ENCODE assay signal across 22 mouse cellular contexts in genomic region chr8:105285514-105285913, GRCm38 (mm10). TPM values are rescaled to one million over a fixed set of nuclear protein-coding genes. Genes with fewer than 3 reads are reported as not detected.
DNase-seq lines count a peak whose midpoint lies in the region; ATAC-seq and TF ChIP-seq lines count a peak whose summit lies in the region.
"Had no signal": no experiment of that assay in that cellular context is flagged by ENCODE, and none has a peak within 500 bp of the region (broad histone marks: within the 10 kb centered on the region; RNA-seq: fewer than 3 reads in every experiment).

No protein-coding gene starts in this region.

- no peak for TF ChIP-seq CTCF in gastrocnemius, adult 2 months (IDR thresholded peaks at IDR 0.05)
- no peak for TF ChIP-seq CTCF in E14TG2a.4 (conservative IDR thresholded peaks at IDR 0.05; ENCODE audit: low read length)

- peaks cover 6% of the 10 kb centered on the region; the same call in 1 of the 2 replicates for H3K27me3 ChIP-seq in kidney, embryonic 14.5 days (ENCODE audit: control insufficient read depth, insufficient read depth, low read length)
- H3K27me3 ChIP-seq in E14TG2a.4 (ENCODE audit: insufficient read depth, low read length): peaks cover 53% of the 10 kb centered on the region
- peaks cover 3% of the 10 kb centered on the region; the same call in 1 of the 2 replicates for H3K27me3 ChIP-seq in midbrain, embryonic 14.5 days (ENCODE audit: control insufficient read depth, insufficient read depth, low read length)
- H3K27me3 ChIP-seq: forebrain, embryonic 15.5 days had no signal

- no peak overlapping the region for H3K4me2 ChIP-seq in kidney, embryonic 14.5 days (replicated peaks; ENCODE audit: low read depth, low read length)
- peak overlapping the region; percentile 17; the same call in 1 of the 2 replicates for H3K4me2 ChIP-seq in midbrain, embryonic 14.5 days (ENCODE audit: low read length)
- H3K4me2 ChIP-seq: heart, embryonic 12.5 days had no signal

- no peak overlapping the region for H3K4me3 ChIP-seq in gastrocnemius, adult 2 months
- no peak overlapping the region for H3K4me3 ChIP-seq in kidney, embryonic 14.5 days (ENCODE audit: low read length)
- H3K4me3 ChIP-seq in E14TG2a.4 (replicated peaks; ENCODE audit: low read length): 0 out of 2 replicates have a peak overlapping the region, but pooled peaks have one; percentile 20
- no peak overlapping the region for H3K4me3 ChIP-seq in midbrain, embryonic 14.5 days (replicated peaks; ENCODE audit: low read depth, low read length)
- H3K4me3 ChIP-seq: forebrain, embryonic 15.5 days; heart, embryonic 12.5 days had no signal

- 0 out of 2 replicates have a peak overlapping the region, but pooled peaks have one; percentile 7 for H3K9ac ChIP-seq in kidney, embryonic 14.5 days (ENCODE audit: low read depth, low read length)
- H3K9ac ChIP-seq in midbrain, embryonic 14.5 days (replicated peaks; ENCODE audit: low read length): no peak overlapping the region
- H3K9ac ChIP-seq: forebrain, embryonic 15.5 days; heart, embryonic 12.5 days had no signal

- peaks cover 19% of the 10 kb centered on the region for H3K4me1 ChIP-seq in kidney, embryonic 14.5 days (ENCODE audit: control insufficient read depth, insufficient read depth, low read length)
- H3K4me1 ChIP-seq in E14TG2a.4 (replicated peaks; ENCODE audit: low read depth, low read length): peaks cover 67% of the 10 kb centered on the region
- H3K4me1 ChIP-seq in midbrain, embryonic 14.5 days (ENCODE audit: control insufficient read depth, insufficient read depth, low read length): peaks cover 39% of the 10 kb centered on the region

- H3K27ac ChIP-seq in gastrocnemius, adult 2 months: no peak overlapping the region
- no peak overlapping the region for H3K27ac ChIP-seq in kidney, embryonic 14.5 days (ENCODE audit: low read depth, low read length)
- H3K27ac ChIP-seq in midbrain, embryonic 14.5 days (replicated peaks; ENCODE audit: low read depth, low read length): no peak overlapping the region
- H3K27ac ChIP-seq: forebrain, embryonic 15.5 days; kidney, postnatal 0 days had no signal

- H3K36me3 ChIP-seq in kidney, embryonic 14.5 days (ENCODE audit: control insufficient read depth, insufficient read depth, low read length): peaks cover 5% of the 10 kb centered on the region; the same call in 1 of the 2 replicates
- H3K36me3 ChIP-seq in E14TG2a.4 (ENCODE audit: insufficient read depth, low read length): peaks cover 31% of the 10 kb centered on the region
- H3K36me3 ChIP-seq in midbrain, embryonic 14.5 days (ENCODE audit: control insufficient read depth, insufficient read depth, low read length): peaks cover 44% of the 10 kb centered on the region

- WGBS in kidney, embryonic 14.5 days: 51% methylated on average over 12 of the region's 12 CpGs
- WGBS in midbrain, embryonic 14.5 days: 52% methylated on average over 12 of the region's 12 CpGs

- no peaks in the 10 kb centered on the region for H3K9me3 ChIP-seq in kidney, embryonic 14.5 days (ENCODE audit: control insufficient read depth, low read length)
- H3K9me3 ChIP-seq in E14TG2a.4 (ENCODE audit: low read length): no peaks in the 10 kb centered on the region
- H3K9me3 ChIP-seq in midbrain, embryonic 14.5 days (ENCODE audit: control insufficient read depth, low read length): no peaks in the 10 kb centered on the region
- H3K9me3 ChIP-seq: forebrain, embryonic 15.5 days; heart, embryonic 12.5 days had no signal

- intact Hi-C loops in gastrocnemius, adult 2 months (cut with DNase I): no loop called here
- intact Hi-C loops in gastrocnemius, postnatal 14 days (cut with DNase I; ENCODE audit: low total_unique reads): no loop called here

- DNase-seq in gastrocnemius, adult 2 months: peak; percentile 22
- no peak for DNase-seq in gastrocnemius, postnatal 14 days
- DNase-seq in kidney, postnatal 36 days: no peak
- no peak for DNase-seq in midbrain, embryonic 14.5 days
- DNase-seq in MN1 (ENCODE audit: low spot score): no peak
- no peak for DNase-seq in left cerebral cortex, adult 8-10 months (ENCODE audit: low spot score in 2 of 2)
- DNase-seq: adrenal gland, postnatal 10 days; gastrocnemius, postnatal 10 days; heart, adult 18-20 months; heart, postnatal 10 days; kidney, adult 18-20 months; right cerebral cortex, postnatal 25 days; spleen, adult 18-20 months; thymus, postnatal 25 days had no signal

- no peak for ATAC-seq in kidney, embryonic 14.5 days (ENCODE audit: low FRiP score, low TSS enrichment)
- no peak for ATAC-seq in midbrain, embryonic 14.5 days (ENCODE audit: low FRiP score, low TSS enrichment)
- ATAC-seq: forebrain, embryonic 15.5 days had no signal

RNA-seq across cellular contexts. Expression of gene 4931428F04Rik, which starts 4.2 kb away (rescaled TPM):
- total RNA-seq in gastrocnemius, adult 2 months (2021): under 1 TPM; 0.33 to 0.98 TPM
- total RNA-seq in gastrocnemius, postnatal 14 days (2021): 1 to 10 TPM in 1 of 2 experiments, under 1 TPM in 1; 0.84 to 1.3 TPM
- polyA plus RNA-seq in kidney, embryonic 14.5 days (2014; fragmentation: Nextera tagmentation; extraction: Ambion mirVana): 4.3 and 10.4 TPM in 2 replicates
- polyA plus RNA-seq in midbrain, embryonic 14.5 days (2014; fragmentation: Nextera tagmentation; extraction: Ambion mirVana): 65.7 and 98.8 TPM in 2 replicates
- total RNA-seq in left cerebral cortex, adult 8-10 months (2022): 10 to 100 TPM; 22.0 to 26.7 (median 24.2) TPM

RNA-seq across cellular contexts. Expression of gene Nol3, which starts 9.6 kb away (rescaled TPM):
- 10 to 100 TPM; 27.9 to 32.4 TPM for total RNA-seq in gastrocnemius, adult 2 months (2021)
- 10 to 100 TPM; 24.1 to 27.3 TPM for total RNA-seq in gastrocnemius, postnatal 14 days (2021)
- 0.85 and 1.1 TPM in 2 replicates for polyA plus RNA-seq in kidney, embryonic 14.5 days (2014; fragmentation: Nextera tagmentation; extraction: Ambion mirVana)
- 3.0 and 4.2 TPM in 2 replicates for polyA plus RNA-seq in midbrain, embryonic 14.5 days (2014; fragmentation: Nextera tagmentation; extraction: Ambion mirVana)
- total RNA-seq in left cerebral cortex, adult 8-10 months (2022): 10 to 100 TPM; 10.6 to 13.8 (median 13.1) TPM
- total RNA-seq: megakaryocyte-erythroid progenitor cell, adult 5-6 weeks; neutrophil, adult 5-6 weeks had no signal

RNA-seq across cellular contexts. Expression of gene Exoc3l, which starts 10.4 kb away (rescaled TPM):
- total RNA-seq in gastrocnemius, adult 2 months (2021): 1 to 10 TPM in 1 of 2 experiments, under 1 TPM in 1; 0.84 to 2.3 TPM
- total RNA-seq in gastrocnemius, postnatal 14 days (2021): 1 to 10 TPM; 3.4 to 3.7 TPM
- polyA plus RNA-seq in kidney, embryonic 14.5 days (2014; fragmentation: Nextera tagmentation; extraction: Ambion mirVana): 13.1 and 17.8 TPM in 2 replicates
- 8.6 and 13.1 TPM in 2 replicates for polyA plus RNA-seq in midbrain, embryonic 14.5 days (2014; fragmentation: Nextera tagmentation; extraction: Ambion mirVana)
- total RNA-seq in left cerebral cortex, adult 8-10 months (2022): 1 to 10 TPM; 1.4 to 2.2 (median 1.8) TPM

RNA-seq across cellular contexts. Expression of gene E2f4, which starts 11.9 kb away (rescaled TPM):
- 10 to 100 TPM; 26.8 to 29.7 TPM for total RNA-seq in gastrocnemius, adult 2 months (2021)
- 10 to 100 TPM; 15.4 to 17.2 TPM for total RNA-seq in gastrocnemius, postnatal 14 days (2021)
- 103 and 117 TPM in 2 replicates for polyA plus RNA-seq in kidney, embryonic 14.5 days (2014; fragmentation: Nextera tagmentation; extraction: Ambion mirVana)
- 43.9 and 51.7 TPM in 2 replicates for polyA plus RNA-seq in midbrain, embryonic 14.5 days (2014; fragmentation: Nextera tagmentation; extraction: Ambion mirVana)
- 10 to 100 TPM; 31.2 to 39.0 (median 34.8) TPM for total RNA-seq in left cerebral cortex, adult 8-10 months (2022)

RNA-seq across cellular contexts. Expression of gene Hsf4, which starts 15.9 kb away (rescaled TPM):
- 1 to 10 TPM; 6.1 to 8.4 TPM for total RNA-seq in gastrocnemius, adult 2 months (2021)
- 1 to 10 TPM in 1 of 2 experiments, under 1 TPM in 1; 0.95 to 1.4 TPM for total RNA-seq in gastrocnemius, postnatal 14 days (2021)
- polyA plus RNA-seq in kidney, embryonic 14.5 days (2014; fragmentation: Nextera tagmentation; extraction: Ambion mirVana): not detected in 2 replicates
- polyA plus RNA-seq in midbrain, embryonic 14.5 days (2014; fragmentation: Nextera tagmentation; extraction: Ambion mirVana): 0.14 and 0.35 TPM in 2 replicates
- 10 to 100 TPM; 21.3 to 25.7 (median 22.9) TPM for total RNA-seq in left cerebral cortex, adult 8-10 months (2022)
- total RNA-seq: megakaryocyte-erythroid progenitor cell, adult 5-6 weeks; neutrophil, adult 5-6 weeks had no signal
- polyA plus RNA-seq: heart, embryonic 12.5 days; limb, embryonic 11.5 days had no signal

Comparison
In these comparisons a context has a peak if more than half of its experiments do, and no peak if none do; other contexts are left out.
1. RNA of gene 4931428F04Rik, which starts 4.2 kb away (total RNA-seq): 22.0 to 26.7 TPM in left cerebral cortex, adult 8-10 months; 0.84 to 1.3 TPM in gastrocnemius, postnatal 14 days and 0.33 to 0.98 TPM in gastrocnemius, adult 2 months; every median in the first group is over 10 times any median in the second.